Mouse (Mus musculus): Measurements from ENCODE around the gene Ackr3. TPM values are rescaled to one million over a fixed set of nuclear protein-coding genes. Genes with fewer than 3 reads are reported as not detected.
A peak's percentile ranks its signal among the peaks of the same experiment; 100 is the strongest.

The Ackr3 gene
- total and polyA plus RNA-seq, 3 experiments: 13.1 to 34.4 (median 23.1) TPM

- TF ChIP-seq POLR2AphosphoS2 (IDR thresholded peaks at IDR 0.05; ENCODE audit: low read depth, low read length) (peak; percentile 64; the same call in 1 of the 2 replicates), USF1 (IDR thresholded peaks at IDR 0.05; ENCODE audit: low read depth, low read length) (no peak)
These were observed at the start of gene Ackr3 (continued) for GRCm38 (mm10) chr1:90203783-90204690.

- no peak overlapping the region for H3K27ac ChIP-seq (ENCODE audit: insufficient read depth, low read depth)
- no peak for DNase-seq (ENCODE audit: extremely low read depth)
- no peaks in the 10 kb centered on the region for H3K27me3 ChIP-seq (replicated peaks)
- TF ChIP-seq PAX5 (IDR thresholded peaks at IDR 0.05; ENCODE audit: low read length) (no peak), ZKSCAN1 (IDR thresholded peaks at IDR 0.05; ENCODE audit: borderline replicate concordance, low read depth, low read length) (no peak), ELF1 (IDR thresholded peaks at IDR 0.05; ENCODE audit: low read depth, low read length) (no peak), UBTF (IDR thresholded peaks at IDR 0.05; ENCODE audit: low read depth, low read length) (no peak), GABPA (IDR thresholded peaks at IDR 0.05; ENCODE audit: insufficient replicate concordance, low read depth, low read length) (no peak), ZNF384 (IDR thresholded peaks at IDR 0.05; ENCODE audit: low read depth, low read length) (no peak), IRF4 (IDR thresholded peaks at IDR 0.05; ENCODE audit: low read depth, low read length) (no peak), NELFE (IDR thresholded peaks at IDR 0.05; ENCODE audit: low read depth, low read length) (no peak), ZMIZ1 (IDR thresholded peaks at IDR 0.05; ENCODE audit: low read depth, low read length) (no peak), NRF1 (IDR thresholded peaks at IDR 0.05; ENCODE audit: low read depth, low read length) (no peak), RAD21 (IDR thresholded peaks at IDR 0.05; ENCODE audit: low read depth, low read length) (no peak), TBP (conservative IDR thresholded peaks at IDR 0.05; ENCODE audit: low read depth, low read length) (no peak), POLR2A (IDR thresholded peaks at IDR 0.05; ENCODE audit: low read depth, low read length) (no peak), RCOR1 (conservative IDR thresholded peaks at IDR 0.05; ENCODE audit: low read depth, low read length) (no peak), CHD1 (IDR thresholded peaks at IDR 0.05; ENCODE audit: low read depth, low read length) (no peak), USF2 (conservative IDR thresholded peaks at IDR 0.05; ENCODE audit: low read depth, low read length) (no peak)
- no peak overlapping the region for H3K4me3 ChIP-seq (replicated peaks in 1 of 3; ENCODE audit: low read depth in 2 of 3, low read length in 2 of 3, poor library complexity in 1 of 3)
- no peaks in the 10 kb centered on the region for H3K79me2 ChIP-seq (replicated peaks; ENCODE audit: control insufficient read depth, extremely low read depth, insufficient read depth, poor library complexity, severe bottlenecking)
- H3K4me1 ChIP-seq (ENCODE audit: control insufficient read depth in 1 of 2, insufficient read depth in 2 of 2): peaks cover 10 to 27% of the 10 kb centered on the region in 2 experiments
- dilution Hi-C loops (cut with MboI; ENCODE audit: extremely low pct_ligation_motif_present, extremely low pct_unique_long_range_greater_than_20kb, low sequenced_read_pairs): no loop called here
- in situ Hi-C loops (cut with MboI; ENCODE audit: low pct_ligation_motif_present, low pct_unique_long_range_greater_than_20kb, low sequenced_read_pairs): no loop called here
- no peaks in the 10 kb centered on the region for H3K36me3 ChIP-seq (replicated peaks in 1 of 2; ENCODE audit: control insufficient read depth in 1 of 2, insufficient read depth in 1 of 2, low read length in 1 of 2)
- no peak overlapping the region for H3K9ac ChIP-seq (ENCODE audit: insufficient read depth, low read depth)
- no peaks in the 10 kb centered on the region for H3K9me3 ChIP-seq (replicated peaks; ENCODE audit: low read length)
- no peak overlapping the region for H3K4me2 ChIP-seq (ENCODE audit: insufficient read depth, low read depth, poor library complexity, severe bottlenecking)
These were observed 47.2 kb upstream of the Ackr3 start for GRCm38 (mm10) chr1:90156589-90156988.

Measured in CH12.LX (cell line).